Mouse (Mus musculus): ENCODE measurements around the gene Grcc10.

Gene Grcc10

DNA sequence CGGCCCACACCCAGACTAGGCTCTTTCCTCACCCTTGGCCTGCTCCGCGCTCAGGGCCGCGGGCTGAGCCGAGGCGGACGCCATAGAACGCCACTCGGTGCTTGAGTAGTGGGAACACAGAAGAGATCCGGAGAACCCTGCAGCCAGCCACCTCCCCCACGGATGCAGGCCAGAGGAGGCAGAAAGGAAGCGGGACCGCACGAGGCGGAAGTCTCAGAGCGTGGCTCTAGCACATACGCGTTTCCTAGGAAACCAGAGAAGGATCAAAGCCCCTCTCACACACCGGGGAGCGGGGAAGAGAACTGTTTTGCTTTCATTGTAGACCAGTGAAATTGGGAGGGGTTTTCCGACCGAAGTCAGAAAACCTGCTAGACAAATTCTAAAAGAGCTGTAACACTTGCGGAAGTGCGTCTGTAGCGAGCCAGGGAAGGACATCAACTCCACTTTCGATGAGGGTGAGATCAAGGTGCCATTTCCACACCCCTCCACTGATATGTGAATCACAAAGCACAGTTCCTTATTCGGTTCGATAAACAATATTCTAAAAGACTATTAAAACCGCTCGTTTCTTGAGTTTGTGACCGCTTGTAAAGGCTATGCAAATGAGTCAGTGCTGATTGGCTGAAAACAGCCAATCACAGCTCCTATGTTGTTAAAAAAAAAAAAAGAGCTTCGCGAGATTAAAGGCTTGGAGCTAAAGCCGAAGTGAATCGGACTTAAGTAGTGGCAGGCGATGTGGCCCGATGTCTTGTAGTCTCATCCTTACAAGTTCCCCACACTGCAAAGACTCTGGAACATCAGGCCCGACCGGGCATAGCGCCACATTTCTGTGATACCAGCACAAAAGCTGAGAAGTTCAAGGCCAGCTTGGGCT lies at the start of gene Grcc10:
Gene Grcc10, minus strand, starts transcription at position 487 of the 874 bp plus-strand sequence.
- DNase-seq (ENCODE audit: extremely low spot score, low spot score), result peak; percentile 96

DNA sequence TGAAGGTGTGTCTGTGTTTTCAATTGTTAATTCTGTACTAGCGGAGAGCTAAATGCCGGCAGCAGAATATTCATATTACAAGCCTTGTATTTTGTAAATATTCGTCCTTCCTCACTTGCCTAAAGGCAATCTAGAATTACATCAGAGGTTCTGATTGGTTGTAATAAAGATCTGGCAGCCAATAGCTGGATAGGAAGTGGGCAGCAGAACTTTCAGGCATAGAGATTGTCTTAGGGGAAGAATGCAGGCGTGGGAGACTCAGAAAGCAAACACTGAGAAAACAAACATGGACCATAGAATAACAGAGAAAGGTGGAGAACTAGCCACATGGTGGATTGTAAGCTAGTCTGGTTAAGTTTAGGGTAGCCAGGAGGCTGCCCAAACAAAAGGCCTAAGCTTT lies 48.9 kb upstream of the Grcc10 start:
- DNase-seq (ENCODE audit: extremely low spot score, low spot score), result no peak

- DNase-seq (ENCODE audit: extremely low spot score, low spot score), result no peak
Observed at GRCm38 (mm10) chr6:124789519-124789918, 48.3 kb upstream of the Grcc10 start.

- DNase-seq (ENCODE audit: extremely low spot score, low spot score), result no peak
Observed at GRCm38 (mm10) chr6:124787722-124788121, 46.5 kb upstream of the Grcc10 start.

- DNase-seq (ENCODE audit: extremely low spot score, low spot score), result no peak
Observed at GRCm38 (mm10) chr6:124786756-124787420, 45.7 kb upstream of the Grcc10 start.

GRCm38 (mm10) chr6:124782436-124782835 lies 41.3 kb upstream of the Grcc10 start:
- peak; percentile 39 for DNase-seq (ENCODE audit: extremely low spot score, low spot score)

- no peak for DNase-seq (ENCODE audit: extremely low spot score, low spot score)
Observed at GRCm38 (mm10) chr6:124780917-124781316, 39.7 kb upstream of the Grcc10 start.

GRCm38 (mm10) chr6:124779984-124780416 lies 38.8 kb upstream of the Grcc10 start:
- DNase-seq (ENCODE audit: extremely low spot score, low spot score), result peak; percentile 48

- DNase-seq (ENCODE audit: extremely low spot score, low spot score), result peak; percentile 73
Observed at GRCm38 (mm10) chr6:124779222-124779983, 38.2 kb upstream of the Grcc10 start, which contains the start of gene Lrrc23. TSS of gene Lrrc23 (minus strand) at chr6:124779727.

DNA sequence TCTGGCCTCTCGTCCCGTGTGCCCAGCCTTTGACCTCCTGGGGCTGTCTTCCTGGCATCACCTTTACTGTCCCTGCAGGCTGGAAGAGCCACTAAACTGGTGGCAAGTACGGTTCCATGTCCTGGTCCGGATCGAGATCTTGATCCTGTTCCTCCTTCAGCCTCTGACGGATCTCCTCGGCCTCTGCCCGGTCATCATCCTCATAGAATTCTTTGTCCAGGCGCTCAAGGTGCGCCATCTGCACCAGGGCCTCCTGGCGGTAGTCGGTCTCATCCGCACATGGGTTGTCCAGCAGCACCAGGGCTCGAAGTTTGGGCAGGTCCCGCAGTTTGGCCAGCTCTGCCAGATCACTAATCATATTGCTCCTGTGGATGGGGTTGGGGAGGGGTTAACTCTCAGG lies 29.3 kb upstream of the Grcc10 start:
- DNase-seq (ENCODE audit: extremely low spot score, low spot score), result no peak

- DNase-seq (ENCODE audit: extremely low spot score, low spot score), result no peak
Observed at GRCm38 (mm10) chr6:124770013-124770412, 28.8 kb upstream of the Grcc10 start.

- DNase-seq (ENCODE audit: extremely low spot score, low spot score), result peak; percentile 70
Observed at GRCm38 (mm10) chr6:124769101-124769765, 28.1 kb upstream of the Grcc10 start, which contains the start of gene Eno2. TSS of gene Eno2 (minus strand) at chr6:124769673.

DNA sequence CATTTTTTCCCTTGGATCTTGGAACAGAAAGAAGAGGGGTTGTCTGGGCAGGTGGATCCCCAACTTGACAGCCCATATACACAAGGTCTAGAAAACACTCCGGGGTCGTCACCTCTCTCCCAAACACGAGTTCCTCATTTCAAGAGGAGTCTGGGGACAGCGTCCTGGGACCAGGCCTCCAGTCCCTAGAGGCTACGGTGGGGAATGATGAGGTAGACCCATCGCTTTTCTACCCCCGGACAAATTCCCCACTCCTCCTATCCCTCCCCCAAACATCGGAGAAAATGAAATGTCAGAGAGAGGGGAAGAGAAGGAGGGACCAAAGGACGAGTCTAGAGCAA lies 27.5 kb upstream of the Grcc10 start:
- no peak for DNase-seq (ENCODE audit: extremely low spot score, low spot score)

DNA sequence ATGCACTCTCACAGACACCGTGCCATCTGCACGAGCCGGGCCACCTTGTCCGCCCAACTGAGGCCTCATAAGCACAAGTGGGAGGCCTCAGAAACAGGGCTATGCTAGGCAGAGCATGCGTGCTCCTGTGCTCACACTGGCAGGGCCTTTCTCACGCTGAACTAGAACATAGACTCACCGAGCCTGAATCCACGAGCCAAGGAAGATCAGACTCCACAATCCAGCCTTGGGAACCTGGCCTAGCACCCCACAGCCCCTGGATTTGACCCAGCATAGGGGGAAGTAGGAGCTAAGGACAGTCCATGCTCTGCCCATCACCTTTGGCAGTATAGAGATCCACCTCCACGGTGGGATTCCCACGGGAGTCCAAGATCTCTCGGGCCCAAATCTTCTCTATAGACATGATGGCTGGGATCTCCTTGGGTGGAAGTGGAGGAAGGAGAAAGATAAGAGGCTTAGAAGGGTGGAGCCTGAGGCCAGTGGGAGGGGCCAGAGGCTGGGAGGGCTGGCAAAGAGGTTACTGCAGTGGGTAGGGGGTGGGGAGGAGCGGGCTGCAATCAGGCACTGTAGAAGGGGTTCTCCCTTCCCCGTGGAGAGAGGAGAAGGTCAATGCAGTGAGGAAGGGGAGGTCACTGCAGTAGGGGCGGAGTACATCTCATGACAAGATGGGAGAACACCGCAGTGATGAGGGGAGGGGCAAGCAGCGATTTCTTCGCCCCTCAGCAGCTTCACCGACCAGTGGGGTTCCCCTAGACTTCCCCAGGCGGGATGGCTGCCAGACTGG lies 26.9 kb upstream of the Grcc10 start:
- no peak for DNase-seq (ENCODE audit: extremely low spot score, low spot score)

DNA sequence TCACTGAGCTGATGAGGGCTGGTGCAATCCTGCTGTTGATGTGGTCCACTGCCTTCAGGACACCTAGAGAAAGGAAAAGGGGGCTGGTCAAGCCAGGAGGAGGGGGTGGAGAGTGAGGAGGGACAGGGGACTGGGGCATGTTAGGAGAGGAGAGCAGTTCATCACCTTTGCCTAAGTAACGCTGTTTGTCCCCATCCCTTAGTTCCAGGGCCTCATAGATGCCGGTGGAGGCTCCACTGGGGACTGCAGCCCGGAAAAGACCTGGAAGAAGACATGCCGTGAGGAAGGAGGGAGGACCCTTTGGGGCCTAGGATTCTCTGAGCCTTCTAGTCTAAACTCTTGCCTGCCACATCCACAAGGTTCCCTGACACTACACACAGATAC lies 26.4 kb upstream of the Grcc10 start:
- no peak for DNase-seq (ENCODE audit: extremely low spot score, low spot score)

DNA sequence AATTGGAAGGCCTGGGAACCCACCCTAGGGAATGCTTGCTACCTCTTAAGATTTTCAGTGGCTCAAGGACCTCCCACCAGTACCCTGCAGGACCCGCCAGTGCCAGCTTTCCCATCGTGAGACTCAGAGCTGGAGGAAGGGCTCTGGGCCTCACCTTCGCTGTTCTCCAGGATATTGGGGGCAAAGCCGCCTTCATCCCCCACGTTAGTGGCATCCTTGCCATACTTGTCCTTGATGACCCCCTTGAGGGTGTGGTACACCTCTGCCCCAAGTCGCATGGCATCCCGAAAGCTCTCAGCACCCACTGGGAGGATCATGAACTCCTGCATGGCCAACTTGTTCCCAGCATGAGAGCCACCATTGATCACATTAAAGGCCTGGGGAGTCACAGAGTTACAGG lies 24.8 kb upstream of the Grcc10 start:
- DNase-seq (ENCODE audit: extremely low spot score, low spot score), result no peak

- peak; percentile 85 for DNase-seq (ENCODE audit: extremely low spot score, low spot score)
Observed at GRCm38 (mm10) chr6:124759259-124759658, 18.1 kb upstream of the Grcc10 start.

DNA sequence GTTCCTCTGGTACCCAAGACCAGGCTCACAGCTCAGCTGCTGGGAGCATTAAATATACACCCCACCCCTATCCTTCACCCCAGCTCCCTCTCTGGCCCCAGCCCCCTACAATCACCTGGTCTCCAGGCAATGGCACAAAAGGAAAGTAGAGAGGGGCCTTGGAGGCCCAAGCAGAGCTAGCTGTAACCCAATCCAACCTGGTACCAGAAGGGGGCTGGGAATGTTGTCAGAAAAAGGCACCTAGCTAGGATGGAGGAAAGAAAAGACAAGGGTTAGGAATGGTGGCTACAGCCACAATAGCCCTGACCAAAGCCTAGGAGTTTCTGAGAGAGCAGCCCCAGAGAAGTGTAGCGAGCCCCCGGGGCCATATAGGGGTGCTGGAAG lies 17.7 kb upstream of the Grcc10 start:
- DNase-seq (ENCODE audit: extremely low spot score, low spot score), result no peak

- no peak for DNase-seq (ENCODE audit: extremely low spot score, low spot score)
Observed at GRCm38 (mm10) chr6:124757909-124758848, 17.0 kb upstream of the Grcc10 start.
